Mouse (Mus musculus) midbrain, embryonic 12.5 days (tissue): ENCODE results near the gene Pcx. TPM values are rescaled to one million over a fixed set of nuclear protein-coding genes. Genes with fewer than 3 reads are reported as not detected.
A peak's percentile ranks its signal among the peaks of the same experiment; 100 is the strongest.

Experiments used
- ATAC-seq: fragments of 200-750 bp; cut with Nextera tagmentation; 2 replicates; pipeline ENCODE4 v1.8.0; 2017; ENCODE audit warnings: low read depth, moderate TSS enrichment, moderate library complexity; ENCODE audit not compliant: low FRiP score
- H3K27ac ChIP-seq: fragments of 300-500 bp; sonication (generic); replicated peaks from 2 replicates; pipeline ENCODE4 v1.5.1; 2016; ENCODE audit warnings: mild to moderate bottlenecking
- H3K27me3 ChIP-seq: fragments of 300-500 bp; sonication (generic); 2 replicates; pipeline ENCODE4 v1.6.1; 2016; ENCODE audit warnings: mild to moderate bottlenecking
- H3K36me3 ChIP-seq: fragments of 300-500 bp; sonication (generic); 2 replicates; pipeline ENCODE4 v1.6.1; 2016
- H3K4me1 ChIP-seq: fragments of 300-500 bp; sonication (generic); 2 replicates; pipeline ENCODE4 v1.6.1; 2016
- H3K4me2 ChIP-seq: fragments of 300-500 bp; sonication (generic); replicated peaks from 2 replicates; pipeline ENCODE4 v1.6.1; 2016; ENCODE audit warnings: mild to moderate bottlenecking, moderate library complexity
- H3K4me3 ChIP-seq: fragments of 300-500 bp; sonication (generic); 2 replicates; pipeline ENCODE4 v1.5.1; 2016; ENCODE audit warnings: mild to moderate bottlenecking
- H3K9ac ChIP-seq: fragments of 300-500 bp; sonication (generic); replicated peaks from 2 replicates; pipeline ENCODE4 v1.6.1; 2016; ENCODE audit warnings: mild to moderate bottlenecking, moderate library complexity
- H3K9me3 ChIP-seq: fragments of 300-500 bp; sonication (generic); 2 replicates; pipeline ENCODE4 v1.6.1; 2016; ENCODE audit warnings: mild to moderate bottlenecking
- WGBS: fragments of 180-500 bp; shearing (Covaris S2); methylation state at CpG from one replicate; pipeline ENCODE4 v1.1.7; 2016; 5-methylcytosine and 5-hydroxymethylcytosine counted together
- polyA plus RNA-seq: library from polyadenylated mRNA; unstranded; fragments of >200 nt; fragmentation: Nextera tagmentation; extraction: Ambion mirVana; gene quantifications from 2 replicates; pipeline ENCODE4 v1.2.1, GENCODE M21; 2016

The Pcx gene
- 22.4 and 24.5 TPM in 2 replicates for polyA plus RNA-seq

- Histone ChIP-seq H3K4me3 (peak within 1 kb of the TSS; percentile 70), H3K9ac (peak within 1 kb of the TSS; percentile 54), H3K36me3 (no peaks in the 10 kb centered on the region), H3K27me3 (peaks cover 9% of the 10 kb centered on the region; the same call in 1 of the 2 replicates), H3K27ac (0 out of 2 replicates have a peak within 1 kb of the TSS, but pooled peaks have one; percentile 21), H3K4me2 (peak within 1 kb of the TSS; percentile 81), H3K4me1 (peaks cover 12% of the 10 kb centered on the region), H3K9me3 (no peaks in the 10 kb centered on the region)
- under 1% methylated on average over 82 of the region's 82 CpGs for WGBS
- peak; percentile 100 for ATAC-seq
These were observed at the start of gene Pcx for GRCm38 (mm10) chr19:4509986-4510963. Gene Pcx, plus strand, starts transcription at chr19:4510472.

GRCm38 (mm10) chr19:4461981-4462380 is 48.3 kb upstream of the Pcx start:
- Histone ChIP-seq H3K4me3 (no peak overlapping the region), H3K4me1 (no peaks in the 10 kb centered on the region), H3K27ac (no peak overlapping the region), H3K36me3 (no peaks in the 10 kb centered on the region), H3K27me3 (no peaks in the 10 kb centered on the region; the same call in 1 of the 2 replicates), H3K4me2 (no peak overlapping the region), H3K9me3 (no peaks in the 10 kb centered on the region), H3K9ac (no peak overlapping the region)
- ATAC-seq = no peak
- WGBS = 88% methylated on average over 8 of the region's 8 CpGs

- Histone ChIP-seq H3K27ac (no peak overlapping the region), H3K9ac (no peak overlapping the region), H3K9me3 (no peaks in the 10 kb centered on the region), H3K27me3 (no peaks in the 10 kb centered on the region; the same call in 1 of the 2 replicates), H3K4me3 (no peak overlapping the region), H3K4me1 (no peaks in the 10 kb centered on the region), H3K36me3 (no peaks in the 10 kb centered on the region), H3K4me2 (no peak overlapping the region)
- WGBS = 76% methylated on average over 4 of the region's 4 CpGs
- ATAC-seq = no peak
These were observed 45.6 kb upstream of the Pcx start for GRCm38 (mm10) chr19:4464666-4465065.

- H3K4me2 ChIP-seq = no peak overlapping the region
- H3K27ac ChIP-seq = no peak overlapping the region
- no peaks in the 10 kb centered on the region for H3K4me1 ChIP-seq
- peaks cover 3% of the 10 kb centered on the region; the same call in 1 of the 2 replicates for H3K27me3 ChIP-seq
- no peak overlapping the region for H3K4me3 ChIP-seq
- no peaks in the 10 kb centered on the region for H3K9me3 ChIP-seq
- H3K36me3 ChIP-seq = no peaks in the 10 kb centered on the region
- no peak overlapping the region for H3K9ac ChIP-seq
- no peak for ATAC-seq
- 30% methylated on average over 5 of the region's 5 CpGs for WGBS
These were observed 41.9 kb upstream of the Pcx start for GRCm38 (mm10) chr19:4468363-4468762.

- 95% methylated on average over 5 of the region's 5 CpGs for WGBS
- Histone ChIP-seq H3K4me2 (no peak overlapping the region), H3K9ac (no peak overlapping the region), H3K4me3 (no peak overlapping the region), H3K4me1 (peaks cover 10% of the 10 kb centered on the region), H3K27ac (no peak overlapping the region), H3K9me3 (no peaks in the 10 kb centered on the region), H3K36me3 (no peaks in the 10 kb centered on the region), H3K27me3 (peaks cover 47% of the 10 kb centered on the region)
- ATAC-seq = no peak
These were observed 36.7 kb upstream of the Pcx start for GRCm38 (mm10) chr19:4473549-4473948.

GRCm38 (mm10) chr19:4474739-4475138 is 35.5 kb upstream of the Pcx start:
- Histone ChIP-seq H3K36me3 (no peaks in the 10 kb centered on the region), H3K4me2 (no peak overlapping the region), H3K9ac (no peak overlapping the region), H3K27me3 (peaks cover 54% of the 10 kb centered on the region), H3K4me3 (no peak overlapping the region), H3K27ac (no peak overlapping the region), H3K4me1 (peaks cover 10% of the 10 kb centered on the region), H3K9me3 (no peaks in the 10 kb centered on the region)
- no peak for ATAC-seq
- WGBS = 66% methylated on average over 3 of the region's 3 CpGs

GRCm38 (mm10) chr19:4475224-4475925 is 34.9 kb upstream of the Pcx start:
- WGBS = 78% methylated on average over 11 of the region's 11 CpGs
- H3K4me2 ChIP-seq = no peak overlapping the region
- no peaks in the 10 kb centered on the region for H3K36me3 ChIP-seq
- H3K4me3 ChIP-seq = no peak overlapping the region
- peaks cover 57% of the 10 kb centered on the region for H3K27me3 ChIP-seq
- no peaks in the 10 kb centered on the region for H3K9me3 ChIP-seq
- ATAC-seq = no peak
- no peak overlapping the region for H3K27ac ChIP-seq
- no peak overlapping the region for H3K9ac ChIP-seq
- H3K4me1 ChIP-seq = peaks cover 10% of the 10 kb centered on the region

- Histone ChIP-seq H3K27me3 (peaks cover 57% of the 10 kb centered on the region), H3K4me1 (peaks cover 10% of the 10 kb centered on the region), H3K9ac (peak overlapping the region; percentile 40), H3K4me2 (peak overlapping the region; percentile 79), H3K9me3 (no peaks in the 10 kb centered on the region), H3K4me3 (peak overlapping the region; percentile 46), H3K36me3 (no peaks in the 10 kb centered on the region), H3K27ac (no peak overlapping the region)
- peak; percentile 60 for ATAC-seq
- under 1% methylated on average over 70 of the region's 70 CpGs for WGBS
These were observed 33.5 kb upstream of the Pcx start for GRCm38 (mm10) chr19:4476601-4477257.

- Histone ChIP-seq H3K4me1 (peaks cover 10% of the 10 kb centered on the region), H3K4me2 (peak within 1 kb of the TSS; percentile 79), H3K9ac (peak within 1 kb of the TSS; percentile 40), H3K9me3 (no peaks in the 10 kb centered on the region), H3K27me3 (peaks cover 57% of the 10 kb centered on the region), H3K4me3 (peak within 1 kb of the TSS; percentile 46), H3K36me3 (no peaks in the 10 kb centered on the region), H3K27ac (no peak within 1 kb of the TSS)
- 41% methylated on average over 21 of the region's 21 CpGs for WGBS
- no peak for ATAC-seq
These were observed 32.7 kb upstream of the Pcx start, which contains the start of gene Syt12 for GRCm38 (mm10) chr19:4477345-4478189. Gene Syt12, minus strand, starts transcription at chr19:4477447.

GRCm38 (mm10) chr19:4478190-4478516 is 32.1 kb upstream of the Pcx start:
- no peak for ATAC-seq
- WGBS = 23% methylated on average over 1 of the region's 1 CpGs
- H3K27me3 ChIP-seq = peaks cover 57% of the 10 kb centered on the region

GRCm38 (mm10) chr19:4480041-4480440 is 30.2 kb upstream of the Pcx start:
- 87% methylated on average over 2 of the region's 2 CpGs for WGBS
- no peak for ATAC-seq
- H3K36me3 ChIP-seq = no peaks in the 10 kb centered on the region
- H3K9ac ChIP-seq = no peak overlapping the region
- H3K4me1 ChIP-seq = peaks cover 10% of the 10 kb centered on the region
- H3K4me3 ChIP-seq = no peak overlapping the region
- no peak overlapping the region for H3K4me2 ChIP-seq
- peaks cover 41% of the 10 kb centered on the region for H3K27me3 ChIP-seq
- no peaks in the 10 kb centered on the region for H3K9me3 ChIP-seq
- no peak overlapping the region for H3K27ac ChIP-seq

More at GRCm38 (mm10) chr19:4478190-4478516, 32.1 kb upstream of the Pcx start:
- Histone ChIP-seq H3K9me3 (no peaks in the 10 kb centered on the region), H3K4me1 (peaks cover 10% of the 10 kb centered on the region), H3K9ac (no peak overlapping the region), H3K36me3 (no peaks in the 10 kb centered on the region), H3K27ac (no peak overlapping the region), H3K4me3 (no peak overlapping the region), H3K4me2 (no peak overlapping the region)
